Mouse (Mus musculus): Measurements from ENCODE around the gene Emb. TPM values are rescaled to one million over a fixed set of nuclear protein-coding genes. Genes with fewer than 3 reads are reported as not detected.

Gene Emb
- polyA plus RNA-seq, 1 experiment: 271 TPM

DNA sequence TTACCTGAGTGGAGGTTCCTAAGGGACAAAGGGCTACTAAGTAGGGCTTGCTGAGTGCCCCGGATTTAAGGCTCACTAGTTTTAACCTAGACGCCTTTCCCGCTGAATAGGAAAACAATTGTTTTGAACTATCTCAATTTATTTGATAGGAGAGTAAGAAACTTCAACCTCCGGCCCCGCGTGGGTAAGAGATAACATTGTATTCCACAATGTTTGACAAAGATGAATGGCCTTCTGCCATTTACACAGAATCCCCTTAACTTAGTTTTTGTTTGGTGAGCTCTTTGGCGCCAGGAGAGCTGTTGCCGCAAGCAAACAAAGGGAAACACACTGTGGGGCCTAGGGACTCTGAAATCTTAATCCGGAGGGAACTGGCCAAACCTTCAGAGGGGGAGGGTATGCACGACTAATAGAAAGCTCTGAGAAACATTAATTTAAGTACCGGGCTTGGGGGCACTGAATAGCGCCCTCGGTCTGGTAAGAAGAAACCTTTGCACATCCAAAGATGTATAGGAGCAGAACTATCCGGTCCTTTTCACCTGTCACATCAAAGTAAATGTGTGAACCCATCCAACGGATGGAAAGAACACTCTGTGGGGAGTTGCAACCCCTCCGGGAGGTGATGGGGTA lies 11.7 kb downstream of the Emb start:
- Histone ChIP-seq H3K27ac (ENCODE audit: insufficient read depth, low read depth, low read length) (no peak overlapping the region), H3K4me3 (ENCODE audit: insufficient read depth, low read length) (peak overlapping the region; percentile 96), H3K4me1 (ENCODE audit: control insufficient read depth, insufficient read depth, low read length) (peaks cover 13% of the 10 kb centered on the region)
- TF ChIP-seq POLR2A (IDR thresholded peaks at IDR 0.05; ENCODE audit: borderline replicate concordance, low read depth, low read length) (no peak), CTCF (IDR thresholded peaks at IDR 0.05; ENCODE audit: low read depth, low read length) (no peak)

DNA sequence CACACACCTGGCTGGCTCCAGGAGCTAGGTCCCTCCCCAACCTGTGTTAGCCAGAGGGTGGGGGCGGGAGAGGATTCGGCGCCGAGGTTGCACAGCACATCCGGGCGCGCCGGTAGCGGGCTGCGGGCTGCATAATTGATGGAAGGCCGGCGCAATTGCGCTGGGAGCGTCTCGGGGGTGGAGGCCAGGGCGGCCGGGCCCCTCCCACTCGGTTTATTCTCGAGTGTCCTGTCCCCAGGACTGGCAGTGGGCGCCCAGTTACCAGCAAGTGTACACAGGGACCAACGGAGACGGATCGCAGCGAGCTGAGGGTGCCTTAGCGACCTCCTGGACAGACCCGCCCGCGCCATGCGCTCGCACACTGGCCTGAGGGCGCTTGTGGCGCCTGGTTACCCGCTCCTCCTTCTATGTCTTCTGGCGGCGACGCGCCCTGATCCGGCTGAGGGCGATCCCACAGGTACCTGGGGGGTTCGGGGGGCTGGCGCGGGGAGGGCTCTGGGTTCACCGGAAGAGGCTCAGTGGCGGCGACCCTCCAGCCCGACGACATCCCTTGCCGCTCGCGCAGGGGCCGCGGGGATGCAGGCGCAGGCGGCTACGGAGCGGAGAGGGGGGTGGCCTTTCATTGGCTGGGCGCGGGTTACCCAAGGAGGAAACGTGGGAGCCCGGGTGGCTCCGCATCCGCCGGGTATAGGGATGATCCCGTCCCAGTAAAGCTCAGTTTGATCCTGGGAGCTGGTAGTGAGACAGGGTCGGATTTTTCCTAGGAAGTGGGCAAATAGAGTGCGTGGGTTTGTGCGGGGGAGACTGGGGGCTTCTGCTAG lies 12.4 kb downstream of the Emb start, which contains the start of gene Gm17509:
Gm17509 (minus strand) TSS at position 575 of the 821 bp plus-strand sequence.
- Histone ChIP-seq H3K27ac (ENCODE audit: insufficient read depth, low read depth, low read length) (peak within 1 kb of the TSS; percentile 76), H3K4me1 (ENCODE audit: control insufficient read depth, insufficient read depth, low read length) (peaks cover 18% of the 10 kb centered on the region), H3K4me3 (ENCODE audit: insufficient read depth, low read length) (peak within 1 kb of the TSS; percentile 96)
- TF ChIP-seq POLR2A (IDR thresholded peaks at IDR 0.05; ENCODE audit: borderline replicate concordance, low read depth, low read length) (no peak), CTCF (IDR thresholded peaks at IDR 0.05; ENCODE audit: low read depth, low read length) (no peak)

DNA sequence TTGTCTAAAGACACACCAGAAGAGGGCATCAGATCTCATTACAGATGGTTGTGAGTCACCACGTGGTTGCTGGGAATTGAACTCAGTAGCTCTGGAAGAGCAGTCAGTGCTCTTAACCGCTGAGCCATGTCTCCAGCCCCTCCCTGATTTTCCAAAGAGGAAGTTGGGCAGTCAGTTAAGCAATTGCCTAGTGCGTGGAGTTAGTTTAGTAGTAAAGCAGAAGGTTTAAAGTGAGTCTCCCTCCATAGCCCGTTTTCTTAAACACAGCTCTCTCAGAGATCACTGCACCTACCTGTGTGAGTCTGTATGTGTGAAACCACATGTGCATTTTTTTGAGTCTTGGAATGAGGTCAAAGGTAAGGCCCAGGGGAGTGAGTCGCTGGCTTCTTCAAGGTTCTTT lies 14.8 kb downstream of the Emb start:
- Histone ChIP-seq H3K4me1 (ENCODE audit: control insufficient read depth, insufficient read depth, low read length) (peaks cover 26% of the 10 kb centered on the region), H3K4me3 (ENCODE audit: insufficient read depth, low read length) (peak overlapping the region; percentile 43), H3K27ac (ENCODE audit: insufficient read depth, low read depth, low read length) (peak overlapping the region; percentile 93)
- TF ChIP-seq POLR2A (IDR thresholded peaks at IDR 0.05; ENCODE audit: borderline replicate concordance, low read depth, low read length) (no peak), CTCF (IDR thresholded peaks at IDR 0.05; ENCODE audit: low read depth, low read length) (no peak)

DNA sequence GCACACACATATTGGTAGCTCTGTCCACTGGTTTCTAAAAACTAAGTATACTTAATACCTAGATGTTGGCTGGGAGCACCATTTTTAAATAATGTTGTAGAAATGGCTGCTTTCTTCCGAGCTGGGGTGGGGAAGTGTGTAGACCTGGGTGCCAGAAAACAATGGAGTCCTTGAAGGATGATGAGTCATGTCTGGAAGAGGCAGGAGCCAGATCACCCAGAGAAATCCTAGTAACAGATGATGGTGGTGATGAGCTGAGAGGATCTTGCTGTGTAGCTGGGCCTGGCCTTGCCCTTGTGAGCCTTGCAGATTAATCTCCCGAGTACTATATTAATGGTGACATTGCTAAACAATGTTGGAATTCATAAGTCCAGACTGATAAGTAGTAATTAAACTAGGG lies 16.6 kb downstream of the Emb start:
- peaks cover 25% of the 10 kb centered on the region for H3K4me1 ChIP-seq (ENCODE audit: control insufficient read depth, insufficient read depth, low read length)
- peak overlapping the region; percentile 93 for H3K27ac ChIP-seq (ENCODE audit: insufficient read depth, low read depth, low read length)
- TF ChIP-seq POLR2A (IDR thresholded peaks at IDR 0.05; ENCODE audit: borderline replicate concordance, low read depth, low read length) (no peak), CTCF (IDR thresholded peaks at IDR 0.05; ENCODE audit: low read depth, low read length) (no peak)
- no peak overlapping the region for H3K4me3 ChIP-seq (ENCODE audit: insufficient read depth, low read length)

DNA sequence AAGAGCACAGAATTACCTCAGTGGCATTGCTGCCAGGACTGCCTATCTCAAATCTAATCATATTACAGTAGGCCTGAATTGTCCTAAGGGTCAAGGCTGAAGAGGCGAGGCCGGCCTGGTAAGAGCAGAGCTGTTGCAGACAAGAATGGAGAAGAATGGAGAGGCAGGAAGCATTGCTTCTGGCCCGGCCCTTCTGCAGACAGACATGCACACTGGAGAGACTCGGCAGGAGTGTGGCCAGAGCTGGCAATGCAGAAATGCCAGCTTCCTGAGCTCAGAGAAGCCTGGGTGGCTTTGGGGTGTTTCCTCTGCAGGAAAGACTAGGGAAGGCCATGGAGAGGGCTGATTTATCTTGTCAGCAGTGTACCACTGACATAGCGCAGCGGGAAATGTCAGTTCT lies 17.2 kb downstream of the Emb start:
- Histone ChIP-seq H3K4me1 (ENCODE audit: control insufficient read depth, insufficient read depth, low read length) (peaks cover 22% of the 10 kb centered on the region), H3K4me3 (ENCODE audit: insufficient read depth, low read length) (no peak overlapping the region), H3K27ac (ENCODE audit: insufficient read depth, low read depth, low read length) (peak overlapping the region; percentile 77)
- TF ChIP-seq CTCF (IDR thresholded peaks at IDR 0.05; ENCODE audit: low read depth, low read length) (no peak), POLR2A (IDR thresholded peaks at IDR 0.05; ENCODE audit: borderline replicate concordance, low read depth, low read length) (no peak)

DNA sequence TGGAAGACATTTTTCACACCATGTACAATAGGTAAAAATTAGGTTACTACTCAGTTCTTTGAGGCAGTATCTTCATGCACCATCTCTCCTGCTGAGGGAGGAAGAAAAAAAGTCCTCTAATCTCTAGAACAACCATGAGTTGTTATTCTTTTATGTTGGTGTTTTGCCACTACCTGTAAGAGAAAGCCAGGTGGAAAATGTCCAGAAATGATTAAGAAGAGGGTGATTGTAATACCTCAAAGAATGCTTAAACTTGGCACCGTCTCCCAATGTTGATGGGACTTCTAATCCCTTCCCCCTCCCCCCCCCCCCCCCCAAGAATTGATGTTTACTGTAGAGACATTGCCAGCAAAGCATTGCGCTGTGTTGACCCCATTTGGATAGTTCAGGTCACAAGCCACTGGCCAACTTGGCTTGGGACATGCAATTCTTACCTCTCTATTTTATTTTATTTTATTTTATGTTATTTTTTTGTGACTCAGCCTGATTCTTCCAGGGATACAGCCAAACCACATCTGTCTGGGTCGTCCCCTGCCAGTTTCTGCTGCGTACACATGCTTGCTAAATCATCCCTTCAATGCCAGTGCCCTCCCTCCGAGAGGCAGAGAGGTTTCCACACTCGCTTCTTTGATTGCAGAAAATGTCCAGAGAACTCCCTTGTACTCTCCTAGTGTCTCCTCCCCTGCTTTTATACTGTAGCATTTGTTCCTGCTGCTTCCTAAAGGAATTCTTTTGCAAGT lies 22.2 kb downstream of the Emb start:
- Histone ChIP-seq H3K4me1 (ENCODE audit: control insufficient read depth, insufficient read depth, low read length) (peaks cover 12% of the 10 kb centered on the region), H3K4me3 (ENCODE audit: insufficient read depth, low read length) (no peak overlapping the region), H3K27ac (ENCODE audit: insufficient read depth, low read depth, low read length) (no peak overlapping the region)
- TF ChIP-seq CTCF (IDR thresholded peaks at IDR 0.05; ENCODE audit: low read depth, low read length) (no peak), POLR2A (IDR thresholded peaks at IDR 0.05; ENCODE audit: borderline replicate concordance, low read depth, low read length) (no peak)

DNA sequence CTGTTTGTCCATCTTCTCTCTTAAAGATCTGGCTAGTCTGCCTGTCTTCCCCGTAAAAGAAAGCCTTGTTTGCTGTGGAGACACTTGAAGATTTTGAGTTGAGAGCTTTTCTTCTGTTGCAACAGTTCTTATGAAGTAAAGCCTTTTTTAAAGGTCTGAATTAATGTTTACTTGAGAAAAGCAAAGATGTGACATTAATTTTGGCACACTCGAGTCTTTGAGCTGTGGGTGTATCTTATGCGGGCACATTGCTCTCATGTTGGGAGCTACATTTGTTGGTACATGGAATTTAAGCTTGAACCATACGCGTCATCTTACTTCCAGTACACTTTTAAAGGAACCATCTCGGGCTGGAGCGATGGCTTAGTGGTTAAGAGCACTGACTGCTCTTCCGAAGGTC lies 25.5 kb downstream of the Emb start:
- peaks cover 33% of the 10 kb centered on the region for H3K4me1 ChIP-seq (ENCODE audit: control insufficient read depth, insufficient read depth, low read length)
- no peak overlapping the region for H3K4me3 ChIP-seq (ENCODE audit: insufficient read depth, low read length)
- H3K27ac ChIP-seq (ENCODE audit: insufficient read depth, low read depth, low read length): no peak overlapping the region
- no peak for TF ChIP-seq POLR2A (IDR thresholded peaks at IDR 0.05; ENCODE audit: borderline replicate concordance, low read depth, low read length)
- TF ChIP-seq CTCF (IDR thresholded peaks at IDR 0.05; ENCODE audit: low read depth, low read length): no peak

DNA sequence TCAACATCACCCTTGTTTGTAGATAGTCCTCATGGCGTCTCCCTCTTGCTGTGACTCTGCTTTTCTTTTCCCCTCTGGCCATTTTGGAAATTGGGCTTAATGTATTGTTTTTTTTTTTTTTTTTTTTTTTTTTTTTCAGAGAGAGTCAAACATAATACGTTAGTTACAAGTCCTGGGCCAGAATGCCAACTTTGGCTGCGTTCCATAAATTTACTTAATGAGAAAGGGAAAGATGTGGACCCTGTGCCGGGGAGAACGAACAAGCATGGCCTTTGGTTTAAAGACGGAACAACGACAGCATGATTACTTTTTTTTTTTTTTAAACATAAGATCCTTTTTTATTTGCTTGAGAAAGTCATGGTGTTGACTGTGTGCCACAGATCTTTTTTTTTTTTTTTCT lies 26.1 kb downstream of the Emb start:
- peaks cover 36% of the 10 kb centered on the region for H3K4me1 ChIP-seq (ENCODE audit: control insufficient read depth, insufficient read depth, low read length)

DNA sequence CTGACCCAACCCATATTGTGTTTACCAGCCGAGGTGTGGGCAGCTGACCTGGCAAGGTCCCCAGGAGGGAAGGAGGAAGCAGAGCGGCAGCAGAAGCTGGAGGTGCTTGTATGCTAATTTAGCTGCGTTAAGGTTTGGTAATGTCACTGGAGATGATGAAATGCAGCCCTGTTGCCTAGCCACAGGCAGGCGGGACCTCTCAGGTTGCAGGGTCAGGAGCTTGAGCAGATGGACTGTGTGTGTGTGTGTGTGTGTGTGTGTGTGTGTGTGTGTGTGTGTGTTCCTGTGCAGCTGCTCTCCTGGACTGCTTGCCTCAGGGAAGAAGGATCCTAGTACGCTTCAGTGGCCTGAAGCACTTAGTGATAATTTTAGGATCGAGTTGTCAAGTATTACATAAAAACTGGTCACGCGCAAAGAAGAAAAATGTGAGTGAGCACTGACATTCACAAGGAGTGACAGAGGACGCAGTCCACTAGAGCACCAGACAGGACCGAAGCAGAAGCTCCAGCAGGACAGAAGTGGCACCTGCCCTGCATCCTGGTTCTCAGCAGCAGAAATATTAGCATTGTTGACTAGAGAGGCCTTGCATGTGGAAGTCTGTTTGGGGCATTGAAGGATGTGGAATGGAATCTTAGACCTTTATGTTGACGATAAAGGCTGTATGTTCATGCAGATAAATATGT lies 27.3 kb downstream of the Emb start:
- H3K4me1 ChIP-seq (ENCODE audit: control insufficient read depth, insufficient read depth, low read length): peaks cover 45% of the 10 kb centered on the region
- TF ChIP-seq POLR2A (IDR thresholded peaks at IDR 0.05; ENCODE audit: borderline replicate concordance, low read depth, low read length): no peak
- TF ChIP-seq CTCF (IDR thresholded peaks at IDR 0.05; ENCODE audit: low read depth, low read length): no peak
- H3K4me3 ChIP-seq (ENCODE audit: insufficient read depth, low read length): no peak overlapping the region
- peak overlapping the region; percentile 10; the same call in 1 of the 2 replicates for H3K27ac ChIP-seq (ENCODE audit: insufficient read depth, low read depth, low read length)

More for the DNA sequence above, 26.1 kb downstream of the Emb start:
- H3K27ac ChIP-seq (ENCODE audit: insufficient read depth, low read depth, low read length): no peak overlapping the region
- TF ChIP-seq CTCF (IDR thresholded peaks at IDR 0.05; ENCODE audit: low read depth, low read length) (no peak), POLR2A (IDR thresholded peaks at IDR 0.05; ENCODE audit: borderline replicate concordance, low read depth, low read length) (no peak)
- no peak overlapping the region for H3K4me3 ChIP-seq (ENCODE audit: insufficient read depth, low read length)

Data from bone marrow macrophage, adult 2 months (primary cell).